Mouse (Mus musculus) liver (tissue): ENCODE results near the gene Gm3095.
"Not testable (repeated sequence)": the region's sequence is repeated elsewhere in the genome, so short reads cannot be mapped to it uniquely, and the experiment has no call there.

ENCODE experiments used
- DNase-seq: peaks from one replicate; pipeline ENCODE4 v3.0.0-alpha.2; 2020; ENCODE audit warnings: mixed read lengths

Gm3095 gene

DNA sequence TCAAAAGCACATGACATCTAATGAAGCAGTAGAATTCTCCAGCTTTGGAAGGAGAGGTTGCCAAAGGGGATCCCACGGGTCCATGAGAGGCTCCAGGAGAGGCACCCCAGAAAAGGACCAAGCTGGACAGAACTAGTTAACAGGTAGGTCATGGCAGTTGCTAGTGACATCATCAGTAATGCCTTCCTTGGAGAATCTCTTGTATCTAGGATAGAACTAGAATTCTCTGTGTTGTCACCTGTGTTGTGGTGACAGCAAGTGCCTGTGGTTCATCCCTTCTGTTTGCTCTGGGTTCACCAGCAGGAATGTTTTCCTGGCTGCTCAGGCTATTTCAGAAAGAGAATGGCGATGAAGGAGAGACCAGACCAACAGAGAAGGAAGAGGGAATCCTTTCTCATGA is at the start of gene Gm3095:
Gm3095 (plus strand) TSS at position 301 of the 400 bp plus-strand sequence.
- DNase-seq: not testable (repeated sequence)

DNA sequence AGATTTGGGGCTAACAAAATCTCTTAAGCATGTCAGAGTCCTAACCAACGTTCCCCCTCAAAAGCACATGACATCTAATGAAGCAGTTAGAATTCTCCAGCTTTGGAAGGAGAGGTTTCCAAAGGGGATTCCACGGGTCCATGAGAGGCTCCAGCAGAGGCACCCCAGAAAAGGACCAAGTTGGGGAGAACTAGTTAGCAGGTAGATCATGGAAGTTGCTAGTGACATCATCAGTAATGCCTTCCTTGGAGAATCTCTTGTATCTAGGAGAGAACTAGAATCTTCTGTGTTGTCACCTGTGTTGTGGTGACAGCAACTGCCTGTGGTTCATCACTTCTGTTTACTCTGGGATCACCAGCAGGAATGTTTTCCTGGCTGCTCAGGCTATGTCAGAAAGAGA is 31.9 kb upstream of the Gm3095 start, which contains the start of gene Gm3029:
Gm3029 (plus strand) TSS at position 301 of the 400 bp plus-strand sequence.
- not testable (repeated sequence) for DNase-seq

GRCm38 (mm10) chr14:3998094-3998493 is 34.7 kb downstream of the Gm3095 start, which contains the start of gene Gm3099:
Gene Gm3099 (plus strand): TSS chr14:3998394.
- DNase-seq: not testable (repeated sequence)
